Mouse (Mus musculus) Patski (cell line): ENCODE measurements around the gene Ano1. TPM values are rescaled to one million over a fixed set of nuclear protein-coding genes. Genes with fewer than 3 reads are reported as not detected.

ENCODE experiments used
- ATAC-seq: fragments of 100-300 bp; one replicate; pipeline ENCODE4 v1.8.0; 2021
- CTCF ChIA-PET: fragments of 350-600 bp; sonication (Branson Sonifier 250); formaldehyde crosslinking; loops from one replicate; lab custom pipeline; 2022; ENCODE audit warnings: inconsistent platforms; lab: Charles Lee
- POLR2A ChIA-PET: fragments of 350-600 bp; sonication (Branson Sonifier 250); formaldehyde crosslinking; loops from one replicate; lab custom pipeline; 2022; ENCODE audit warnings: antibody characterized with exemption, inconsistent platforms; lab: Charles Lee
- DNase-seq: peaks from one replicate; pipeline ENCODE4 v3.0.0-alpha.2; 2011; ENCODE audit warnings: low read depth, low spot score
- H3K27me3 ChIP-seq: fragments of 371-371 bp; one replicate; pipeline ENCODE4 v1.5.1; 2021
- CTCF ChIP-seq: fragments of 100-300 bp; IDR thresholded peaks from one replicate; pipeline ENCODE4 v1.5.1; 2021
- in situ Hi-C: fragments of 300-500 bp; cut with MboI; formaldehyde crosslinking; loops from 3 replicates; pipeline ENCODE4 v1.11.1; 2018; ENCODE audit warnings: low pct_unique_long_range_greater_than_20kb, mixed read lengths
- polyA plus RNA-seq: library from polyadenylated mRNA; unstranded; gene quantifications from one replicate; pipeline ENCODE4 v1.2.3, GENCODE M21; 2021

The Ano1 gene
- polyA plus RNA-seq, 1 experiment from 2014 or later: 0.49 TPM

- DNase-seq (no peak), ATAC-seq (no peak)
- no peaks in the 10 kb centered on the region for H3K27me3 ChIP-seq
- in situ Hi-C loops: loop anchor here (10.0 kb wide), 1 partner anchor 157 kb away; no protein-coding TSS in a partner anchor
- ChIA-PET CTCF (no interaction called here), POLR2A (no interaction called here)
- no peak for TF ChIP-seq CTCF
These were observed 34.0 kb downstream of the Ano1 start for GRCm38 (mm10) chr7:144717736-144718135.

GRCm38 (mm10) chr7:144697870-144698269 is 53.9 kb downstream of the Ano1 start:
- no peaks in the 10 kb centered on the region for H3K27me3 ChIP-seq
- TF ChIP-seq CTCF: no peak

GRCm38 (mm10) chr7:144696764-144697704 is 54.7 kb downstream of the Ano1 start:
- POLR2A ChIA-PET: no interaction called here
- in situ Hi-C loops: loop anchor here (5.0 kb wide), 2 partner anchors 75 to 100 kb away; no protein-coding TSS in a partner anchor

More at GRCm38 (mm10) chr7:144697870-144698269, 53.9 kb downstream of the Ano1 start:
- in situ Hi-C loops: loop anchor here (5.0 kb wide), 2 partner anchors 74 to 101 kb away; no protein-coding TSS in a partner anchor
- ChIA-PET CTCF (interaction anchor here (1.7 to 1.9 kb wide), 3 partner anchors 10 to 111 kb away, joined by 4 to 7 read pairs (median 4); no protein-coding TSS in a partner anchor), POLR2A (no interaction called here)
- ATAC-seq: no peak
- DNase-seq: no peak

GRCm38 (mm10) chr7:144689855-144690254 is 61.9 kb downstream of the Ano1 start:
- CTCF ChIA-PET: no interaction called here
- POLR2A ChIA-PET: no interaction called here
- no peaks in the 10 kb centered on the region for H3K27me3 ChIP-seq
- no peak for DNase-seq
- no peak for TF ChIP-seq CTCF
- in situ Hi-C loops: no loop called here
- no peak for ATAC-seq

More at GRCm38 (mm10) chr7:144696764-144697704, 54.7 kb downstream of the Ano1 start:
- TF ChIP-seq CTCF: peak; percentile 97
- CTCF ChIA-PET: interaction anchor here (0.7 to 1.9 kb wide), 5 partner anchors 11 to 110 kb away, joined by 3 to 7 read pairs (median 4); no protein-coding TSS in a partner anchor
- DNase-seq: peak; percentile 24
- no peak for ATAC-seq
- H3K27me3 ChIP-seq: no peaks in the 10 kb centered on the region

GRCm38 (mm10) chr7:144689136-144689535 is 62.6 kb downstream of the Ano1 start:
- CTCF ChIA-PET: no interaction called here
- in situ Hi-C loops: no loop called here
- DNase-seq (no peak), ATAC-seq (no peak)
- POLR2A ChIA-PET: no interaction called here
- no peaks in the 10 kb centered on the region for H3K27me3 ChIP-seq
- TF ChIP-seq CTCF: no peak

- ATAC-seq: no peak
- in situ Hi-C loops: no loop called here
- no peaks in the 10 kb centered on the region for H3K27me3 ChIP-seq
- POLR2A ChIA-PET: no interaction called here
- no peak for DNase-seq
- CTCF ChIA-PET: no interaction called here
- no peak for TF ChIP-seq CTCF
These were observed 64.0 kb downstream of the Ano1 start for GRCm38 (mm10) chr7:144687663-144688381.

- TF ChIP-seq CTCF: no peak
- ATAC-seq: peak; percentile 41
- H3K27me3 ChIP-seq: no peaks in the 10 kb centered on the region
- CTCF ChIA-PET: interaction anchor here (1.2 to 2.0 kb wide), 2 partner anchors 38 to 93 kb away, joined by 3 to 5 read pairs; no protein-coding TSS in a partner anchor
- DNase-seq: peak; percentile 57
- in situ Hi-C loops: no loop called here
- POLR2A ChIA-PET: interaction anchor here (0.6 to 1.5 kb wide), 2 partner anchors 37 to 72 kb away, joined by 3 read pairs; no protein-coding TSS in a partner anchor
These were observed 66.8 kb downstream of the Ano1 start for GRCm38 (mm10) chr7:144684947-144685346.

- TF ChIP-seq CTCF: no peak
- ATAC-seq (no peak), DNase-seq (peak; percentile 83)
- H3K27me3 ChIP-seq: no peaks in the 10 kb centered on the region
- CTCF ChIA-PET: interaction anchor here (2.0 kb wide), 1 partner anchor 38 kb away, joined by 5 read pairs; no protein-coding TSS in a partner anchor
- POLR2A ChIA-PET: interaction anchor here (1.5 kb wide), 1 partner anchor 36 kb away, joined by 3 read pairs; no protein-coding TSS in a partner anchor
- in situ Hi-C loops: no loop called here
These were observed 67.3 kb downstream of the Ano1 start for GRCm38 (mm10) chr7:144684467-144684866.

GRCm38 (mm10) chr7:144680096-144680495 is 71.7 kb downstream of the Ano1 start:
- POLR2A ChIA-PET: interaction anchor here (1.0 to 1.1 kb wide), 2 partner anchors 23 to 63 kb away, joined by 3 read pairs; no protein-coding TSS in a partner anchor
- CTCF ChIA-PET: interaction anchor here (0.5 kb wide), 1 partner anchor 62 kb away, joined by 3 read pairs; no protein-coding TSS in a partner anchor
- no peaks in the 10 kb centered on the region for H3K27me3 ChIP-seq
- no peak for ATAC-seq
- in situ Hi-C loops: no loop called here
- no peak for DNase-seq
- TF ChIP-seq CTCF: no peak
